Mouse (Mus musculus): ENCODE measurements around the gene Prkg1. TPM values are rescaled to one million over a fixed set of nuclear protein-coding genes. Genes with fewer than 3 reads are reported as not detected.

Prkg1 gene
- total RNA-seq (2021) = 10 to 100 TPM; 13.8 to 20.2 TPM

DNA sequence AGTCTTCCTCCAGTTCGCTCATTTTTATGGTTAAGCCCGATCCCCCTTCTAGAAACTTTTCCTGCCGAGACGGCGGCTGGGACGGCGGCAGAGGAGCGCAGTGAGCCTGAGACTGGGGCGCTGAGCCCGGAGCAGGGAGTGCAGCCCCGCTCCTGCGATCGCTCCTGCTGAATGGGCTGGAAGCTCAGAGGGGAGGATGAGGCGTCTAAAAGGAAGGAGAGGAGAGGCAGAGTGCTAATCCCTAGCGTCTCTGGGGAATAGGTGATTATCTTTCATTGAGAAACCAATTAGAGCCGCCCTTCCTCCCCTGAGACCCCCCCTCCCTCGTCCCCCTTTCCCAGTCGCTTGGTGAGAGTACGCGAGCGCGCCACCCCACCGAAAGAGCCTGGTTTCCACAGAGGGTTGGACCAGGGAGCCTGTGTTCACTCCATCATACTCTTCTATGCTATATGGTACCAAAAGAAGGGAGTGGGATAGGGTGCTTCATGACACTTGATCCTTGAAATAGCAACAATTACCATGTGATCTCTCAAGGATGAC is at the start of gene Prkg1:
Prkg1 (minus strand) TSS at position 233 of the 540 bp plus-strand sequence.
- DNase-seq (ENCODE audit: low spot score in 2 of 2) = peak; percentile 9 to 15
- intact Hi-C loops (cut with DNase I) = loop anchor here (10.0 kb wide), 1 partner anchor 200 kb away; no protein-coding TSS in a partner anchor

DNA sequence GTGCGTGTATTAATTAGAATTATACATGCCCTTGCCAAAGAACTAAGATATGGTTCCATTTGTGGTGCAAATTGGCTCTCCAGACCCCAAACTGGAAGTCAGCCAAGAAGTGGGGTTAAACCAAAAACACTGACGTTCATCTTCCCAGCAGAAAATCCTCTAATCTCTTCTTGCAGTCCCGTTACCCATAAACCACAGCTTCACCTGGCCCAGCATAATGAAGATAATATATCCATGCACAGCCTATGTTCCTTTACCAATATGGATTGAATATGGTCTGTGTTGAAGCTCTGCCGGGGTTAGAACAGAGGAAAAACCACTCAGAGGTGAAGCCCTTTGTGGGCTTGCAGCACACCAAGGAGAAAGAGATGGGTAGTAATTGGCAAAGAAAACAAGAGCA is 48.3 kb upstream of the Prkg1 start:
- intact Hi-C loops (cut with DNase I) = no loop called here
- DNase-seq (ENCODE audit: low spot score in 2 of 2) = no peak

- intact Hi-C loops (cut with DNase I) = no loop called here
- DNase-seq (ENCODE audit: low spot score in 2 of 2) = no peak
Measured at GRCm38 (mm10) chr19:31811371-31811770, 46.5 kb upstream of the Prkg1 start.

DNA sequence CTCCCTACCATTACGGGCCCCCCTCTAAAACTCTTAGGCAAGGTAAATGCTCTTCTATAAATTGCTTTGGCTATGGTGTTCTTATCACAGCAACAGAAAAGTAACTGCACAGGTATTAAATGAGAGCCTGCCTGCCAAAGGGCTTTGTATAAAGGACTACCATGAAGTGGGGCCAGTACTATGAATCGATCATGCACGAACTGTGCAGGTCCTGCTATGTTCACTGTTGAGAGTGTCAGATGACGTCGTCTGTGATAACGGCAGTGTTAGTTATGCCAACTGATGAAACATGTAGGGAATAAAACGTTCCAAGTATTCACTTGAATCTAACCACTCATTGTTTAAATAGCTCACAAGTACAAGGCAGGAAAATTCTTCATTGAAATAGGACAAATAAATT is 40.6 kb upstream of the Prkg1 start:
- intact Hi-C loops (cut with DNase I) = no loop called here
- DNase-seq (ENCODE audit: low spot score in 2 of 2) = no peak

- peak in 1 of 2 experiments; percentile 4 for DNase-seq (ENCODE audit: low spot score in 2 of 2)
- intact Hi-C loops (cut with DNase I) = no loop called here
Measured at GRCm38 (mm10) chr19:31795485-31796046, 30.7 kb upstream of the Prkg1 start.

- intact Hi-C loops (cut with DNase I) = no loop called here
Measured at GRCm38 (mm10) chr19:31791724-31792123, 26.9 kb upstream of the Prkg1 start.

DNA sequence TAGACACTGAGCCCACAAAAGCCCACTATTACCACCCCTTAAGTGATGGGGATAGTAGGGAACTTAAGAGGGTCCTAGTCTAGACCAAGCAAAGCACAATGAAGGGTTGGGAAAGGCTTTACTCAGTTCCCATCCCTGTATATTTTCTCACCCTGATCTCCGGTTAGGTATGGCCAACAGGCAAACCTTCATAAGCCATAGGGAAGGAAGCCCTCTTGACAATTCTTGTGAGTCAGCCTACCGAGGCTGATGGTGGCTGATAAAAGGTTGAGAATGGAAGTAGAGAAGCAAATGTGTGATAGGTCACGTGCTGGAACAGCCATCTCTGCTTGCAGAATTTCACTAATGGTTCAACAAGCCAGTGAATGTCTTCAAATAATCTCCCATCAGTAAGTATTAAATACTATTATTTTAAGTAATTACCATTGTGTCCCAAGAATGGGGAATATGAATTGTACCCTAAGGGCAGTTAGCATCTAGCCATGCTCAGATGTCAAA is 16.7 kb upstream of the Prkg1 start:
- intact Hi-C loops (cut with DNase I) = no loop called here
- no peak for DNase-seq (ENCODE audit: low spot score in 2 of 2)

More at GRCm38 (mm10) chr19:31791724-31792123, 26.9 kb upstream of the Prkg1 start:
- DNase-seq (ENCODE audit: low spot score in 2 of 2) = no peak

- DNase-seq (ENCODE audit: low spot score in 2 of 2) = no peak
- intact Hi-C loops (cut with DNase I) = no loop called here
Measured at GRCm38 (mm10) chr19:31781077-31781476, 16.2 kb upstream of the Prkg1 start.

GRCm38 (mm10) chr19:31780222-31780621 is 15.4 kb upstream of the Prkg1 start:
- no peak for DNase-seq (ENCODE audit: low spot score in 2 of 2)
- intact Hi-C loops (cut with DNase I) = no loop called here

GRCm38 (mm10) chr19:31779021-31779420 is 14.2 kb upstream of the Prkg1 start:
- no peak for DNase-seq (ENCODE audit: low spot score in 2 of 2)
- intact Hi-C loops (cut with DNase I) = no loop called here

DNA sequence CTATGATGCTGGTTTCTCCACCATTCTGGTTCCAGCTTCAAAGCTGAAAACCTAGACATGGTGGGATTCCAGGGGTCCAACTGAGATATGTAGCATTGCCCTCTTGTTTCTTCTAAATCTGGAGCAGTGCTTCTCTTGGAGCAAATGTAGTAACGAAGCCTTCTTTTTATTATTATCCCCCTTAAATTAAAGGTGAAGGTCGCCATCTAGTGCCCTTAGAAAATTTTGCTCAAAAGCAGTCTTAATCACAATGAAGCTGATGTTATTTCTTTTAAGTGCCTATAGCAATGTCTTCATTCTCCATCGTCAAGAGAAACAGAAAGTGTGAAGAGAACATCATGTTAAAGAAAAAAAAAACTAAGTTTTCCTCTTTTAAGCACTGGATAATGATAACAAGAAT is 2.2 kb upstream of the Prkg1 start:
- intact Hi-C loops (cut with DNase I) = loop anchor here (10.0 kb wide), 1 partner anchor 198 kb away; no protein-coding TSS in a partner anchor
- DNase-seq (ENCODE audit: low spot score in 2 of 2) = no peak

DNA sequence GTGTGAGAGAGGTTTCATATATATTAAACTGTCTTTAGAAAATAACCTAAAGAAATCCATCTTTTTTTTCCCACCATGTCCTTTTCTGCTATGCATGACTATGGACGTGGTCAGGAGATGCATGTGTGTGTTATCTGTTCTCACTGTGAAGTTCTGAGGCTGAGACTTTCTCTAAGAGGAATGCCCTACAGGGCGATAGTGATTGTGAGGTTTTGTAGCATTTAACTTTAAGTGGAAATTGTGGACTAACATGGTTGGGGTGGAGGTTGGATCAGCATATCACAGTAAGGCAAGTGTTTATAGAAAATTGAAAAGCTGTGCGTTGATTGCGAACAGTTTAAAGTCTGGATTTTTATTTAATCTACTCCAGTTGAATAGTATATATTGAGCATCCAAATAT is 618 bp upstream of the Prkg1 start:
- intact Hi-C loops (cut with DNase I) = loop anchor here (10.0 kb wide), 1 partner anchor 199 kb away; no protein-coding TSS in a partner anchor
- no peak for DNase-seq (ENCODE audit: low spot score in 2 of 2)

- intact Hi-C loops (cut with DNase I) = loop anchor here (10.0 kb wide), 1 partner anchor 201 kb away; no protein-coding TSS in a partner anchor
Measured at GRCm38 (mm10) chr19:31763951-31764800, 657 bp downstream of the Prkg1 start.

DNA sequence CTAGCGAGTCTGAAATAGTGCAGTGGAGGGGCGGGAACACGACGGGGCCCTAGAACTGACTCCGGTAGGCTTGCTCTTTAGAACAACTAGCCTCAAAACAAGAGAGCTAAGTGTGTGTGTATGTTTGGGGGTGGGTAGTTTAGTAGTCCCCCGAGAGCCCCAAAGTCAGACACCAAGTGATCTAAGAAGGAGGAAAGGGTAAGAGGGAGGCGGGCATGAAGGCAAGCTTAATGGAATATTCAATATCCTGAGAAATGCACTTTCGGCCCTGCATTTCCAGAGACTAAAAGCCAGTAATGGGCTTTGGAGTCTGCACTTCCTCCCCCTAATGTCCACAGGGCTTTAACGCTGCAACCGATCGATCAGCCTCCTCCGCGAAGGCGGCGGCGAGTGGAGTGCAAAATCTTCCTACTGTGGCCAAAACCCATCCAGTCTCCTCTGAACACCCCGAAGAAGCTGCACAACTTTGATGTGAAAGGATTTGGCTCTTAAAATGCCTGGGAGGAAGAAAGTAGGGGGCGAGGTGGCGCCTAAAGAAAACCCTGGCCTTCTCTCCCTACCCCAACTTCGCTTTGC is 1.5 kb downstream of the Prkg1 start:
- no peak for DNase-seq (ENCODE audit: low spot score in 2 of 2)
- intact Hi-C loops (cut with DNase I) = loop anchor here (10.0 kb wide), 1 partner anchor 201 kb away; no protein-coding TSS in a partner anchor

More at GRCm38 (mm10) chr19:31763951-31764800, 657 bp downstream of the Prkg1 start:
- peak in 1 of 2 experiments; percentile 5 for DNase-seq (ENCODE audit: low spot score in 2 of 2)

DNA sequence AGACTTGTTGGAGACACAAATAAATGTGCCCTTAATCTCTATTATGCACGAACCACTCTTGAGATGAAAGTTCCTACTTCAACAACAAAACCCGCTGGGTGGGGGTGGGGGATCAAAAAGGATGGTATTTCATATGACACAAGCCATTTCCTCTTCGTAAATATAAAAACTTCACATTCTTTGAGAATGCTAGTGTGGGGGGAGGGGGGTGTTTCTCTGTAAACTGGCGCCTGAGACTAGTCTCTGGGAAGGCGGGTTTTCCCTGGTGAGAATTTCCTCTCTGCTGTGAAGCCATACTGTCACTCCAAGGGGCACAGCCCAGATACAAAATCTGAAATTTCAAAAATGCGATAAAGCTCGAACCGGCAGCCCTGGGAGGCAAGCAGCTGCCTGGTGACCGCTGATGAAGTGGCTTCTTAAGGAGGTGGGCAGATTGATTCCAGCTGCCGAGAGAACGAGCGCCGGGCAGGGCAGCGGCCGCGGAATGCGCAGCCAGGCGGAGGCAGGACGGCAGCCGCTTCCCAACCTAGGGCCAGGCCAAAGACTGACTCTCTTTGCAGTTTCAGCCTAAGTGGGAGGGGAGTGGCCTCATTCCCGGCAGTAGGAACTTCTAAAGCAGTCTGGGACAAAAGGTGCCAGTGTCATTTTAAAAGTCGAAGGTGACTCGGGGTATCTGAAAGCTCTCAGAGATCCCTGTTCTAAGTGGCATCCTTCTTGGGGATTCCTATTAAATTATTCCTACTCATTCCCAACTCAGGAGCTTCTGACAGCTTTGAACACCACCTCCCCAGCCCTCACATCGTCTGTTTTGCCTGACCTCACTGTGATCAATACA is 2.2 kb downstream of the Prkg1 start:
- intact Hi-C loops (cut with DNase I) = loop anchor here (10.0 kb wide), 1 partner anchor 202 kb away; no protein-coding TSS in a partner anchor
- peak in 1 of 2 experiments; percentile 7 for DNase-seq (ENCODE audit: low spot score in 2 of 2)

GRCm38 (mm10) chr19:31759855-31760254 is 5.0 kb downstream of the Prkg1 start:
- no peak for DNase-seq (ENCODE audit: low spot score in 2 of 2)
- intact Hi-C loops (cut with DNase I) = loop anchor here (10.0 kb wide), 3 partner anchors 205 to 1515 kb away; no protein-coding TSS in a partner anchor

GRCm38 (mm10) chr19:31755929-31756792 is 8.7 kb downstream of the Prkg1 start:
- intact Hi-C loops (cut with DNase I) = loop anchor here (10.0 kb wide), 2 partner anchors 1091 to 1511 kb away; no protein-coding TSS in a partner anchor
- peak; percentile 9 to 51 for DNase-seq (ENCODE audit: low spot score in 2 of 2)

Measured in left cerebral cortex, postnatal 36 days (tissue).